In the genomic region with DNA sequence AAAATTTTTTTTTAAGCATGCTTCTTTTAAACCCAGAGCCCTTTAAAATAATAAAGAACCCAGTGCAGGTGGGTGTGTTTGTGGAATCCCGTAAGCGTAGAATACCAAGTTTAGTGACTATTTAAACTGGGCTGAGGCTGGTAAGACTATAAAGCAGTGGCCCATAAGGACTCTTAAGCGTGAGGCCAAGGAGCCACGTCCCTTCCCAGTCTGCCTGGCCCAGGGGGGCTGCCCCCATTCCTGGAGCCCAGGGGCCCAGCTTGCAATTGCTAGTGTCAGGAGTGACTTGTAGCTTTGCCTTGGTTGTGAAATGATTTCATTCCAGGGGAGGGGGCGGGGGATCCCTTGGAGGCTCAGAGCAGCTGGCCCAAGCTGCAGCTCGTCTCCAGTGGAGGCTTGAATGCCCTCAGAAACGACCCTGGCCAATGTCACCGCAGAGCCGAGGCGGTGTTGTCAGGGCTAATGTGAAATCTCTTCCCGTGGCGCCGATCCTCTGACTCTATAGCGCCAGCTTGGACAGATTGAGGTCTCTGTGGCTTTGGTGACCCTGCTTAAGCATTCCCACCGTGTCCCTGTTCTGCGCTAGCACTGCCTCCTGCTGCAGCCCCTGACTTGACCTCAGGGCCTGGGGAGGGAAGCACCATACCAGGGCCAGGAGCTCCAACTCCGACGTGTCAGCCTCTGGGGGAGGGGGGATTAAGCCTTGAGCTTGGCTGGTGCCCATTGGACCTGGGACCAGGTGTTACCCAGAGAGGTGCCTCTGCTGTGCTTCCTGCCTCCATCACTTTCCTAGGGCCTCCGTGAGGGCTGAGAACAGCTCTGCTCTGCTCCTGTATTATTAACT, we compare ENCODE assay signal across 9 mouse cellular contexts. TPM values are rescaled to one million over a fixed set of nuclear protein-coding genes. Genes with fewer than 3 reads are reported as not detected.
DNase-seq lines count a peak whose midpoint lies in the region; ATAC-seq and TF ChIP-seq lines count a peak whose summit lies in the region.
"Had no signal": no experiment of that assay in that cellular context is flagged by ENCODE, and none has a peak within 500 bp of the region (broad histone marks: within the 10 kb centered on the region; RNA-seq: fewer than 3 reads in every experiment).

No protein-coding gene starts in this region.

- H3K4me1 ChIP-seq in heart, embryonic 11.5 days (ENCODE audit: control insufficient read depth, insufficient read depth, low read length): peaks cover 56% of the 10 kb centered on the region
- peaks cover 58% of the 10 kb centered on the region for H3K4me1 ChIP-seq in embryonic facial prominence, embryonic 12.5 days
- H3K4me1 ChIP-seq in hindbrain, embryonic 16.5 days (ENCODE audit: control insufficient read depth, insufficient read depth, low read depth, low read length): peaks cover 49% of the 10 kb centered on the region
- H3K4me1 ChIP-seq in midbrain, postnatal 0 days (ENCODE audit: insufficient read depth, low read length): peaks cover 19% of the 10 kb centered on the region

- no peak overlapping the region; the same call in 1 of the 2 replicates for H3K4me2 ChIP-seq in heart, embryonic 11.5 days
- no peak overlapping the region for H3K4me2 ChIP-seq in embryonic facial prominence, embryonic 12.5 days (replicated peaks)
- no peak overlapping the region for H3K4me2 ChIP-seq in hindbrain, embryonic 16.5 days (ENCODE audit: low read length)
- peak overlapping the region; percentile 6; the same call in 1 of the 2 replicates for H3K4me2 ChIP-seq in midbrain, postnatal 0 days (ENCODE audit: low read depth, low read length, poor library complexity, severe bottlenecking)

- H3K9ac ChIP-seq in heart, embryonic 11.5 days (ENCODE audit: low read depth, low read length): peak overlapping the region; percentile 46; the same call in 1 of the 2 replicates
- H3K9ac ChIP-seq in embryonic facial prominence, embryonic 12.5 days: 0 out of 2 replicates have a peak overlapping the region, but pooled peaks have one; percentile 2
- peak overlapping the region; percentile 53 for H3K9ac ChIP-seq in hindbrain, embryonic 16.5 days (ENCODE audit: low read depth, low read length)
- H3K9ac ChIP-seq in midbrain, postnatal 0 days (replicated peaks; ENCODE audit: low read length, poor library complexity, severe bottlenecking): no peak overlapping the region

- intact Hi-C loops in heart, postnatal 14 days (cut with DNase I): loop anchor here (5.0 kb wide), 1 partner anchor 186 kb away; the partner anchor contains the start of gene Ahdc1

- no peak overlapping the region for H3K4me3 ChIP-seq in heart, embryonic 11.5 days (ENCODE audit: low read depth, low read length)
- H3K4me3 ChIP-seq in embryonic facial prominence, embryonic 12.5 days: no peak overlapping the region
- no peak overlapping the region for H3K4me3 ChIP-seq in hindbrain, embryonic 16.5 days (ENCODE audit: low read length)
- no peak overlapping the region for H3K4me3 ChIP-seq in midbrain, postnatal 0 days (ENCODE audit: low read depth, low read length)

- no peaks in the 10 kb centered on the region for H3K27me3 ChIP-seq in heart, embryonic 11.5 days (ENCODE audit: control insufficient read depth, insufficient read depth, low read length)
- no peaks in the 10 kb centered on the region for H3K27me3 ChIP-seq in embryonic facial prominence, embryonic 12.5 days
- H3K27me3 ChIP-seq in hindbrain, embryonic 16.5 days (replicated peaks; ENCODE audit: control insufficient read depth, insufficient read depth, low read length): no peaks in the 10 kb centered on the region
- no peaks in the 10 kb centered on the region for H3K27me3 ChIP-seq in midbrain, postnatal 0 days (ENCODE audit: insufficient read depth, low read length)

- H3K9me3 ChIP-seq in heart, embryonic 11.5 days (replicated peaks; ENCODE audit: control insufficient read depth, low read length): no peaks in the 10 kb centered on the region
- H3K9me3 ChIP-seq in embryonic facial prominence, embryonic 12.5 days: no peaks in the 10 kb centered on the region
- no peaks in the 10 kb centered on the region for H3K9me3 ChIP-seq in hindbrain, embryonic 16.5 days (ENCODE audit: control insufficient read depth, low read length)
- H3K9me3 ChIP-seq in midbrain, postnatal 0 days (ENCODE audit: low read length): no peaks in the 10 kb centered on the region
- H3K9me3 ChIP-seq: G1E had no signal

- DNase-seq in heart, postnatal 14 days: no peak
- DNase-seq in midbrain, postnatal 0 days (ENCODE audit: low spot score): peak; percentile 58
- DNase-seq in layer of hippocampus, adult 8-10 months (ENCODE audit: low spot score in 2 of 2): no peak
- no peak for DNase-seq in urinary bladder, adult 18-20 months (ENCODE audit: low spot score in 2 of 2)
- no peak for DNase-seq in cerebellum, adult 18-20 months

- ATAC-seq in heart, embryonic 11.5 days (replicated peaks; ENCODE audit: insufficient number of reproducible peaks, low FRiP score, low TSS enrichment): 0 out of 2 replicates have a peak, but pooled peaks have one; percentile 19
- no peak for ATAC-seq in embryonic facial prominence, embryonic 12.5 days (ENCODE audit: insufficient number of reproducible peaks, insufficient read depth, low FRiP score, low TSS enrichment)
- 0 out of 2 replicates have a peak, but pooled peaks have one; percentile 12 for ATAC-seq in hindbrain, embryonic 16.5 days
- no peak for ATAC-seq in midbrain, postnatal 0 days (ENCODE audit: low FRiP score)

- H3K27ac ChIP-seq in heart, embryonic 11.5 days (ENCODE audit: low read depth, low read length): peak overlapping the region; percentile 84
- H3K27ac ChIP-seq in embryonic facial prominence, embryonic 12.5 days: peak overlapping the region; percentile 78
- peak overlapping the region; percentile 88 for H3K27ac ChIP-seq in hindbrain, embryonic 16.5 days (ENCODE audit: low read depth, low read length)
- H3K27ac ChIP-seq in midbrain, postnatal 0 days (ENCODE audit: low read depth, low read length): peak overlapping the region; percentile 72

- 22% methylated on average over 19 of the region's 19 CpGs for WGBS in heart, embryonic 11.5 days (ENCODE audit: insufficient replicate concordance)
- 18% methylated on average over 19 of the region's 19 CpGs for WGBS in embryonic facial prominence, embryonic 12.5 days
- 15% methylated on average over 19 of the region's 19 CpGs for WGBS in hindbrain, embryonic 16.5 days
- WGBS in midbrain, postnatal 0 days: 17% methylated on average over 19 of the region's 19 CpGs

- TF ChIP-seq CTCF in midbrain, postnatal 0 days (IDR thresholded peaks at IDR 0.05): peak; percentile 10; the same call in 1 of the 2 replicates

- peaks cover 8% of the 10 kb centered on the region; the same call in 1 of the 2 replicates for H3K36me3 ChIP-seq in heart, embryonic 11.5 days (ENCODE audit: control insufficient read depth, insufficient read depth, low read length)
- H3K36me3 ChIP-seq in embryonic facial prominence, embryonic 12.5 days: peaks cover 27% of the 10 kb centered on the region
- peaks cover 8% of the 10 kb centered on the region for H3K36me3 ChIP-seq in hindbrain, embryonic 16.5 days (ENCODE audit: control insufficient read depth, insufficient read depth, low read length)
- H3K36me3 ChIP-seq in midbrain, postnatal 0 days (ENCODE audit: insufficient read depth, low read length): peaks cover 14% of the 10 kb centered on the region

RNA-seq across cellular contexts. Expression of gene Cd164l2, which starts 13.4 kb away (rescaled TPM):
- polyA plus RNA-seq in heart, embryonic 11.5 days (2014; fragmentation: Nextera tagmentation; extraction: Ambion mirVana): 0.27 and 0.77 TPM in 2 replicates
- total RNA-seq in heart, postnatal 14 days (2021): not detected
- polyA plus RNA-seq in embryonic facial prominence, embryonic 12.5 days (2016; fragmentation: Nextera tagmentation; extraction: Ambion mirVana): 2.2 and 3.7 TPM in 2 replicates
- polyA plus RNA-seq in hindbrain, embryonic 16.5 days (2015; fragmentation: Nextera tagmentation; extraction: Ambion mirVana): 5.6 and 8.3 TPM in 2 replicates
- 3.9 and 5.9 TPM in 2 replicates for total RNA-seq in midbrain, postnatal 0 days (2014; rRNA removed)
- polyA plus RNA-seq in midbrain, postnatal 0 days (2015; fragmentation: Nextera tagmentation; extraction: Ambion mirVana): 10.6 and 11.0 TPM in 2 replicates
- 1 to 10 TPM; 3.3 to 4.3 (median 3.9) TPM for total RNA-seq in layer of hippocampus, adult 8-10 months (2022)
- total RNA-seq: G1E had no signal
- polyA plus RNA-seq: G1E had no signal

RNA-seq across cellular contexts. Expression of gene Gpr3, which starts 13.8 kb away (rescaled TPM):
- 0.37 and 0.61 TPM in 2 replicates for polyA plus RNA-seq in heart, embryonic 11.5 days (2014; fragmentation: Nextera tagmentation; extraction: Ambion mirVana)
- total RNA-seq in heart, postnatal 14 days (2021): under 1 TPM in 1 of 2 experiments, not detected in 1; 0.22 TPM
- polyA plus RNA-seq in embryonic facial prominence, embryonic 12.5 days (2016; fragmentation: Nextera tagmentation; extraction: Ambion mirVana): 0.13 TPM in 1 of 2 replicates, not detected in the other
- polyA plus RNA-seq in hindbrain, embryonic 16.5 days (2015; fragmentation: Nextera tagmentation; extraction: Ambion mirVana): 2.5 TPM in 2 replicates
- 3.2 and 10.8 TPM in 2 replicates for total RNA-seq in midbrain, postnatal 0 days (2014; rRNA removed)
- 3.9 and 4.5 TPM in 2 replicates for polyA plus RNA-seq in midbrain, postnatal 0 days (2015; fragmentation: Nextera tagmentation; extraction: Ambion mirVana)
- total RNA-seq in layer of hippocampus, adult 8-10 months (2022): 1 to 10 TPM; 4.3 to 8.0 (median 6.5) TPM

RNA-seq across cellular contexts. Expression of gene Map3k6, which starts 42.1 kb away (rescaled TPM):
- 1.5 and 1.7 TPM in 2 replicates for polyA plus RNA-seq in heart, embryonic 11.5 days (2014; fragmentation: Nextera tagmentation; extraction: Ambion mirVana)
- 10 to 100 TPM; 22.4 to 22.5 TPM for total RNA-seq in heart, postnatal 14 days (2021)
- polyA plus RNA-seq in embryonic facial prominence, embryonic 12.5 days (2016; fragmentation: Nextera tagmentation; extraction: Ambion mirVana): 2.6 and 2.7 TPM in 2 replicates
- polyA plus RNA-seq in hindbrain, embryonic 16.5 days (2015; fragmentation: Nextera tagmentation; extraction: Ambion mirVana): 2.6 and 4.2 TPM in 2 replicates
- total RNA-seq in midbrain, postnatal 0 days (2014; rRNA removed): 7.6 and 8.3 TPM in 2 replicates
- 2.8 and 4.1 TPM in 2 replicates for polyA plus RNA-seq in midbrain, postnatal 0 days (2015; fragmentation: Nextera tagmentation; extraction: Ambion mirVana)
- 1 to 10 TPM; 4.8 to 6.1 (median 5.8) TPM for total RNA-seq in layer of hippocampus, adult 8-10 months (2022)

Comparison
In these comparisons a context has a peak if more than half of its experiments do, and no peak if none do; other contexts are left out.
1. ATAC-seq: peak in heart, embryonic 11.5 days (single experiment) and hindbrain, embryonic 16.5 days (single experiment); none in embryonic facial prominence, embryonic 12.5 days (single experiment) and midbrain, postnatal 0 days (single experiment).
2. Peak in every context shown above with its lines, with median percentiles within 50 percentile points of each other: H3K27ac ChIP-seq.